Mouse (Mus musculus) skeletal muscle tissue, adult 2 months (tissue): ENCODE results near the gene Fam205a3.
"Not testable (repeated sequence)": the region's sequence is repeated elsewhere in the genome, so short reads cannot be mapped to it uniquely, and the experiment has no call there.

ENCODE experiments used
- DNase-seq: peaks from one replicate; pipeline ENCODE4 v3.0.0-alpha.2; 2012; ENCODE audit warnings: low read depth, low spot score

The Fam205a3 gene

DNA sequence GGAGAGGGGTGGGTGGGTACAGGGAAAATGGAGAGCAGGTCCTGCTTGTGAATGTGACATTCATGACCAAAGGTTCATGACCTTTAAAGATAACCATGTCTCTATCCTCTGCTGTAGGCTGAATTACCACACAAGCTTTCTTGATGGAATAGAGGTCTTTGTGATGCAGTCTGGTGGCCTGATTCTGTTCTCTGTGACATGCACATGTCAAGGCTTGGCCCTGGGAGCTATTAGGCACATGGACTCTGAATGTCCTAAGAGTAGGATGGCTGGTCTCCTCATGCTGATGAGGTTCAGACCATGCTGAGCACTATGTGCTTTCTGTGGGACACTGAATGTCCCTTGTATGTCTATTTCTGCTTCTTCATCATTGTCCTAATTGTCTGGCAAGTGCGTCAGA is at the start of gene Fam205a3:
Gene Fam205a3, plus strand, starts transcription at position 301 of the 400 bp plus-strand sequence.
- DNase-seq, result not testable (repeated sequence)

- not testable (repeated sequence) for DNase-seq
Observed at GRCm38 (mm10) chr4:42293967-42294366, 24.2 kb upstream of the Fam205a3 start, which contains the start of gene Gm21953. Gm21953 (plus strand) TSS chr4:42294267.
